Mouse (Mus musculus) liver, embryonic 11.5 days (tissue): ENCODE measurements at regions not wholly inside any gene's neighbourhood (a gene's known extent, or its start where the extent isn't known, plus 50 kb on each side); places are given as distances from the start of the nearest gene placed in this dataset.

ENCODE experiments used
- ATAC-seq: fragments of 200-750 bp; cut with Nextera tagmentation; replicated peaks from 2 replicates; pipeline ENCODE4 v1.8.0; 2017; ENCODE audit warnings: moderate number of reproducible peaks, mild to moderate bottlenecking, moderate TSS enrichment, moderate library complexity; ENCODE audit not compliant: low FRiP score
- DNase-seq: peaks from one replicate; pipeline ENCODE4 v3.0.0-alpha.2; 2017; ENCODE audit warnings: low spot score
- H3K27ac ChIP-seq: fragments of 300-500 bp; sonication (generic); 2 replicates; pipeline ENCODE4 v1.5.1; 2014; ENCODE audit warnings: mild to moderate bottlenecking, low read depth, low read length, control low read depth
- H3K27me3 ChIP-seq: fragments of 300-500 bp; sonication (generic); replicated peaks from 2 replicates; pipeline ENCODE4 v1.6.1; 2014; ENCODE audit warnings: low read length, mixed read lengths; ENCODE audit not compliant: control insufficient read depth, insufficient read depth
- H3K36me3 ChIP-seq: fragments of 300-500 bp; sonication (generic); 2 replicates; pipeline ENCODE4 v1.6.1; 2014; ENCODE audit warnings: mild to moderate bottlenecking, low read length, moderate library complexity, mixed read lengths; ENCODE audit not compliant: control insufficient read depth, insufficient read depth
- H3K4me1 ChIP-seq: fragments of 300-500 bp; sonication (generic); replicated peaks from 2 replicates; pipeline ENCODE4 v1.6.1; 2014; ENCODE audit warnings: low read length, mixed read lengths; ENCODE audit not compliant: control insufficient read depth, insufficient read depth
- H3K4me2 ChIP-seq: fragments of 300-500 bp; sonication (generic); 2 replicates; pipeline ENCODE4 v1.6.1; 2014; ENCODE audit warnings: mild to moderate bottlenecking, control low read depth, moderate library complexity
- H3K4me3 ChIP-seq: fragments of 300-500 bp; sonication (generic); 2 replicates; pipeline ENCODE4 v1.5.1; 2014; ENCODE audit warnings: low read depth, low read length, control low read depth
- H3K9ac ChIP-seq: fragments of 300-500 bp; sonication (generic); 2 replicates; pipeline ENCODE4 v1.6.1; 2014; ENCODE audit warnings: low read depth, low read length, control low read depth
- H3K9me3 ChIP-seq: fragments of 300-500 bp; sonication (generic); 2 replicates; pipeline ENCODE4 v1.6.1; 2016; ENCODE audit warnings: low read length, inconsistent platforms, mixed read lengths; ENCODE audit not compliant: control insufficient read depth
- WGBS: fragments of 180-500 bp; shearing (Covaris S2); extraction: QIAGEN DNeasy Blood & Tissue Kit; methylation state at CpG from one replicate; pipeline ENCODE4 v1.1.7; 2014; 5-methylcytosine and 5-hydroxymethylcytosine counted together

- no peak overlapping the region for H3K4me2 ChIP-seq
- H3K9ac ChIP-seq = no peak overlapping the region
- no peaks in the 10 kb centered on the region for H3K9me3 ChIP-seq
- 85% methylated on average over 10 of the region's 10 CpGs for WGBS
- no peak overlapping the region for H3K27ac ChIP-seq
- no peak overlapping the region for H3K4me3 ChIP-seq
- no peaks in the 10 kb centered on the region for H3K4me1 ChIP-seq
- H3K27me3 ChIP-seq = no peaks in the 10 kb centered on the region
- no peak for ATAC-seq
- H3K36me3 ChIP-seq = no peaks in the 10 kb centered on the region
- no peak for DNase-seq
These were observed 91.2 kb upstream of the 1700016C15Rik start for GRCm38 (mm10) chr1:177638381-177638780.

- DNase-seq (no peak), ATAC-seq (no peak)
- H3K4me2 ChIP-seq = no peak overlapping the region
These were observed 89.4 kb upstream of the 1700016C15Rik start for GRCm38 (mm10) chr1:177639931-177640846.

GRCm38 (mm10) chr1:177642712-177643467 lies 86.7 kb upstream of the 1700016C15Rik start:
- no peak for ATAC-seq
- no peak overlapping the region for H3K9ac ChIP-seq
- DNase-seq = no peak

More at GRCm38 (mm10) chr1:177639931-177640846, 89.4 kb upstream of the 1700016C15Rik start:
- 70% methylated on average over 20 of the region's 20 CpGs for WGBS
- Histone ChIP-seq H3K4me1 (no peaks in the 10 kb centered on the region), H3K36me3 (no peaks in the 10 kb centered on the region), H3K27ac (no peak overlapping the region), H3K9ac (no peak overlapping the region), H3K27me3 (no peaks in the 10 kb centered on the region), H3K4me3 (no peak overlapping the region), H3K9me3 (no peaks in the 10 kb centered on the region)

GRCm38 (mm10) chr1:177643662-177644061 lies 86.0 kb upstream of the 1700016C15Rik start:
- H3K4me3 ChIP-seq = no peak overlapping the region
- no peaks in the 10 kb centered on the region for H3K27me3 ChIP-seq
- no peaks in the 10 kb centered on the region for H3K36me3 ChIP-seq
- DNase-seq = no peak
- ATAC-seq = no peak
- 83% methylated on average over 3 of the region's 3 CpGs for WGBS
- H3K9me3 ChIP-seq = no peaks in the 10 kb centered on the region
- no peaks in the 10 kb centered on the region for H3K4me1 ChIP-seq
- no peak overlapping the region for H3K4me2 ChIP-seq
- H3K9ac ChIP-seq = no peak overlapping the region
- no peak overlapping the region for H3K27ac ChIP-seq

More at GRCm38 (mm10) chr1:177642712-177643467, 86.7 kb upstream of the 1700016C15Rik start:
- Histone ChIP-seq H3K27ac (no peak overlapping the region), H3K36me3 (no peaks in the 10 kb centered on the region), H3K4me3 (no peak overlapping the region), H3K27me3 (no peaks in the 10 kb centered on the region), H3K4me2 (no peak overlapping the region), H3K4me1 (no peaks in the 10 kb centered on the region), H3K9me3 (no peaks in the 10 kb centered on the region)
- 68% methylated on average over 10 of the region's 10 CpGs for WGBS

- ATAC-seq = no peak
- DNase-seq = no peak
- no peaks in the 10 kb centered on the region for H3K4me1 ChIP-seq
- H3K9ac ChIP-seq = no peak overlapping the region
- no peak overlapping the region for H3K27ac ChIP-seq
- no peaks in the 10 kb centered on the region for H3K27me3 ChIP-seq
- H3K4me2 ChIP-seq = no peak overlapping the region
- H3K4me3 ChIP-seq = no peak overlapping the region
- H3K36me3 ChIP-seq = no peaks in the 10 kb centered on the region
- no peaks in the 10 kb centered on the region for H3K9me3 ChIP-seq
- WGBS = 75% methylated on average over 4 of the region's 4 CpGs
These were observed 85.4 kb upstream of the 1700016C15Rik start for GRCm38 (mm10) chr1:177644214-177644613.

- Histone ChIP-seq H3K9ac (no peak overlapping the region), H3K4me3 (no peak overlapping the region), H3K4me2 (no peak overlapping the region), H3K36me3 (no peaks in the 10 kb centered on the region), H3K4me1 (no peaks in the 10 kb centered on the region), H3K27me3 (no peaks in the 10 kb centered on the region), H3K27ac (no peak overlapping the region), H3K9me3 (no peaks in the 10 kb centered on the region)
- 75% methylated on average over 4 of the region's 4 CpGs for WGBS
- ATAC-seq (no peak), DNase-seq (no peak)
These were observed 84.3 kb upstream of the 1700016C15Rik start for GRCm38 (mm10) chr1:177645327-177645726.

GRCm38 (mm10) chr1:177645897-177646535 lies 83.6 kb upstream of the 1700016C15Rik start:
- Histone ChIP-seq H3K4me3 (no peak overlapping the region), H3K27me3 (no peaks in the 10 kb centered on the region), H3K4me2 (no peak overlapping the region), H3K9me3 (no peaks in the 10 kb centered on the region), H3K27ac (no peak overlapping the region), H3K36me3 (no peaks in the 10 kb centered on the region), H3K4me1 (no peaks in the 10 kb centered on the region), H3K9ac (no peak overlapping the region)
- ATAC-seq (no peak), DNase-seq (no peak)
- 81% methylated on average over 5 of the region's 5 CpGs for WGBS

- ATAC-seq (no peak), DNase-seq (no peak)
- WGBS = 73% methylated on average over 1 of the region's 1 CpGs
- H3K9me3 ChIP-seq = no peaks in the 10 kb centered on the region
- H3K36me3 ChIP-seq = no peaks in the 10 kb centered on the region
- no peaks in the 10 kb centered on the region for H3K27me3 ChIP-seq
- no peak overlapping the region for H3K4me3 ChIP-seq
- no peak overlapping the region for H3K9ac ChIP-seq
- no peak overlapping the region for H3K27ac ChIP-seq
- H3K4me1 ChIP-seq = no peaks in the 10 kb centered on the region
- no peak overlapping the region for H3K4me2 ChIP-seq
These were observed 81.7 kb upstream of the 1700016C15Rik start for GRCm38 (mm10) chr1:177647876-177648275.
